Mouse (Mus musculus): ENCODE data around the gene Gm20914. TPM values are rescaled to one million over a fixed set of nuclear protein-coding genes. Genes with fewer than 3 reads are reported as not detected.

The Gm20914 gene
- not detected in 4 replicates for total RNA-seq (2023; ENCODE audit: inconsistent age)

GRCm38 (mm10) chrY:5725678-5726077 is at the start of gene Gm20914:
Gene Gm20914 (plus strand): TSS chrY:5725978.

Other genes starting within 250 kb of the Gm20914 start
- not detected in 4 replicates for gene Gm21854, start 69.0 kb upstream of the Gm20914 start, total RNA-seq (2023; ENCODE audit: inconsistent age)
- gene Gm28171, start 67.4 kb downstream of the Gm20914 start, total RNA-seq (2023; ENCODE audit: inconsistent age), result not detected in 4 replicates
- not detected in 4 replicates for gene Gm21778, start 216.5 kb downstream of the Gm20914 start, total RNA-seq (2023; ENCODE audit: inconsistent age)